Mouse (Mus musculus): ENCODE measurements around the gene Lao1. TPM values are rescaled to one million over a fixed set of nuclear protein-coding genes. Genes with fewer than 3 reads are reported as not detected.

Lao1 gene
- total RNA-seq, 2 experiments from 2014 or later = 0.30 to 0.57 TPM

DNA sequence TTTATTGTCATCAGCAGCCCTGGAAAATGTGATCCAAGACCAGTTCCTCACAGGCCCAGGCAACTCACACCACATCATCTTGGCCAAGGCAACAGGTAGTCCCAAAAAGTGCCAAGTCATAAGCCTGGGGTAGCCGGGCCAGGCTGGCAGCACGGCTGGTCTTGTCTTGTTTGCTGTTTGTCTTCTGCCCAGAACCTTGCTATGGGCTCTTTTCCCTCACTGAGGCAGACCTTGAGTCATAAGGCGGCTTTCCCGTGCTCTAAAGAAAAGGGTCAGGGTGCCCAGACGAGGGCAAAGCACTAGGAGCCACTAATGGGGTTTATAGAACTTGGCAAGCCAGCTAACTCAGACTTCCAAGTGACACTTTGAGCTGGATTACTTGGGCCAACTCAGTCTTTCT is 51.7 kb downstream of the Lao1 start:
- no peak for DNase-seq (ENCODE audit: low spot score in 2 of 2)

DNA sequence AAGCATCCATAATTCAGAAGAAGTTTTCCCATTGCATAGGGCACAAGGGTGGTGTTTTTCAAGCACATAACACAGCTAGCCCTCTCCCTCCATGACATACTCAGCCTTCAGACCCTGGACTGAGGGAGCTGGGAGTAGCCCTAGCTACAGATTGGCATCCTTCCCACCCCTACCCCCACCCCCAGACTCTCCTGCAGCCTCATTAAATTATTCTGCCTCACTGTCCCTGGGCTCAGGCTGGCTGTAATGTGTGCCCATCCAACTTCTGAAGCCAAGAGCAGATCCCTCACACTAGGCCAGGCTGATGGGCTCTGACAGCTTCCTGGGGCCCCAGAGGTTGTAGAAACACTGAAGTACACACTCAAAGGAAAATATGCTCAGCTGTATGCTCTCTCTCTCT is 53.6 kb downstream of the Lao1 start:
- DNase-seq (ENCODE audit: low spot score in 2 of 2) = no peak

DNA sequence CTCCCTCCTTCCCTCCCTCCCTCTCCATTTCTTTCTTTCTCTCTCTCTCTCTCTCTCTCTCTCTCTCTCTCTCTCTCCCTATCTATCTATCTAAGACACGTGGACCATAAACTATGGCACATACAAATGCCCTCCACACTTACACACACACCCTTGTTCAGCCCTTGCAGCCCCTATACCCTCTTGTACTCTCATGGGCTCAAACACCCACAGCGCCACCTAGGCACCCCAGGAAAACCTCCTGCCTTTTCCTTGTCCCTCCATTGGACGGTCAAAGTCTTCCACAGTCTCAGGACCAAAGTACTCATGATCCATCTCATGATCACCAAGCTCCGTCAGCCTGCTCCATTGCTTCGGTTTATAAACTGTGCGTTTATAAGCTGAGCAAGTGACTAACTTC is 54.2 kb downstream of the Lao1 start:
- DNase-seq (ENCODE audit: low spot score in 2 of 2) = no peak

DNA sequence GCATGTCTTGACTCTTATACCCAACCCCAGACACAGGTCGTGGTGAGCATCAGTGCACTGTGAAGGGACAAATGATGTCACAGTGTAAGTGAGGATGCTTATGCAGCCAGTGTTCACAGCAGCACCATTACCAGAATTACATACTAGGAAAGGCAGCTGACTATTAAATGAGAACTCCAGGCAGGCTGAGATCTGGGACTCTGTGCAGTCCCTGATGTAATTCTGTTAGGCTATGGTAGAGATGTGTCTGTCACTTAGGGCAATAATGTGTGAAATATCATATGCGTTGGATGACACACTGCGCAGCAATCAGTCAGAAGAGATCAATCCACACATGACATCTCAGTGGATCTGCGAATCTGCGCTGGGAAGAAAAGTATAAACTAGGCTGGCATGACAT is 55.7 kb downstream of the Lao1 start:
- no peak for DNase-seq (ENCODE audit: low spot score in 2 of 2)

Other genes with a start within 250 kb of the Lao1 start
- not detected for gene Olfr1340, start 241.4 kb upstream of the Lao1 start, total RNA-seq (2021)
- gene Olfr1339, start 229.4 kb upstream of the Lao1 start, total RNA-seq (2021) = not detected
- gene Olfr1338, start 202.8 kb upstream of the Lao1 start, total RNA-seq (2021) = not detected
- gene Olfr1337, start 179.0 kb upstream of the Lao1 start, total RNA-seq (2021) = not detected
- not detected for gene Olfr1335, start 151.6 kb upstream of the Lao1 start, total RNA-seq (2021)
- gene Olfr1333, start 125.3 kb upstream of the Lao1 start, total RNA-seq (2021) = not detected
- gene Olfr1331, start 96.9 kb upstream of the Lao1 start, total RNA-seq (2021) = not detected
- gene Olfr1330, start 73.0 kb upstream of the Lao1 start, total RNA-seq (2021) = not detected
- not detected for gene Olfr1329, start 44.1 kb upstream of the Lao1 start, total RNA-seq (2021)
- not detected for gene Olfr1328, start 23.0 kb upstream of the Lao1 start, total RNA-seq (2021)
- 10 to 100 TPM; 88.9 to 98.4 TPM for gene Slc2a1, start 147.1 kb downstream of the Lao1 start, total RNA-seq (2021)
- 1 to 10 TPM; 6.8 to 8.2 TPM for gene Zfp691, start 212.6 kb downstream of the Lao1 start, total RNA-seq (2021)
- under 1 TPM; 0.27 to 0.43 TPM for gene Ermap, start 228.4 kb downstream of the Lao1 start, total RNA-seq (2021)
- 10 to 100 TPM; 15.4 to 17.5 TPM for gene Svbp, start 233.7 kb downstream of the Lao1 start, total RNA-seq (2021)